Mouse (Mus musculus) liver, embryonic 12.5 days (tissue): ENCODE results near the gene Phactr4. TPM values are rescaled to one million over a fixed set of nuclear protein-coding genes. Genes with fewer than 3 reads are reported as not detected.

Source experiments
- ATAC-seq: fragments of 200-750 bp; cut with Nextera tagmentation; 2 replicates; pipeline ENCODE4 v1.8.0; 2017; ENCODE audit warnings: moderate number of reproducible peaks, mild to moderate bottlenecking, moderate library complexity
- H3K27ac ChIP-seq: fragments of 300-500 bp; sonication (generic); 2 replicates; pipeline ENCODE4 v1.5.1; 2016; ENCODE audit warnings: mild to moderate bottlenecking
- H3K27me3 ChIP-seq: fragments of 300-500 bp; sonication (generic); replicated peaks from 2 replicates; pipeline ENCODE4 v1.6.1; 2016; ENCODE audit warnings: mild to moderate bottlenecking, moderate library complexity
- H3K36me3 ChIP-seq: fragments of 300-500 bp; sonication (generic); 2 replicates; pipeline ENCODE4 v1.6.1; 2016; ENCODE audit warnings: mild to moderate bottlenecking, moderate library complexity
- H3K4me1 ChIP-seq: fragments of 300-500 bp; sonication (generic); 2 replicates; pipeline ENCODE4 v1.6.1; 2016
- H3K4me2 ChIP-seq: fragments of 300-500 bp; sonication (generic); 2 replicates; pipeline ENCODE4 v1.6.1; 2016; ENCODE audit warnings: mild to moderate bottlenecking, moderate library complexity
- H3K4me3 ChIP-seq: fragments of 300-500 bp; sonication (generic); 2 replicates; pipeline ENCODE4 v1.5.1; 2016; ENCODE audit warnings: mild to moderate bottlenecking, moderate library complexity
- H3K9ac ChIP-seq: fragments of 300-500 bp; sonication (generic); 2 replicates; pipeline ENCODE4 v1.6.1; 2016; ENCODE audit warnings: mild to moderate bottlenecking, moderate library complexity
- H3K9me3 ChIP-seq: fragments of 300-500 bp; sonication (generic); replicated peaks from 2 replicates; pipeline ENCODE4 v1.6.1; 2016; ENCODE audit warnings: mild to moderate bottlenecking, moderate library complexity
- WGBS: fragments of 180-500 bp; shearing (Covaris S2); methylation state at CpG from one replicate; pipeline ENCODE4 v1.1.7; 2016; ENCODE audit not compliant: insufficient replicate concordance; 5-methylcytosine and 5-hydroxymethylcytosine counted together
- microRNA-seq: library from miRNA; unstranded; fragments of <30 nt; microRNA quantifications from one replicate; pipeline ENCODE4, GENCODE M21; 2017
- polyA plus RNA-seq: library from polyadenylated mRNA; unstranded; fragments of >200 nt; fragmentation: Nextera tagmentation; extraction: Ambion mirVana; gene quantifications from 2 replicates; pipeline ENCODE4 v1.2.1, GENCODE M21; 2016

The Phactr4 gene
- polyA plus RNA-seq, 1 experiment from 2014 or later, result 14.5 TPM

GRCm38 (mm10) chr4:132315711-132316110, 106.6 kb downstream of the Phactr4 start:
- ATAC-seq, result no peak
- Histone ChIP-seq H3K9ac (no peak overlapping the region), H3K27ac (no peak overlapping the region), H3K36me3 (peaks cover 89% of the 10 kb centered on the region), H3K4me3 (no peak overlapping the region), H3K27me3 (no peaks in the 10 kb centered on the region), H3K4me2 (no peak overlapping the region), H3K4me1 (peaks cover 2% of the 10 kb centered on the region; the same call in 1 of the 2 replicates), H3K9me3 (no peaks in the 10 kb centered on the region)
- 84% methylated on average over 8 of the region's 8 CpGs for WGBS

GRCm38 (mm10) chr4:132312627-132313026, 109.7 kb downstream of the Phactr4 start:
- H3K4me3 ChIP-seq, result no peak overlapping the region
- no peaks in the 10 kb centered on the region for H3K9me3 ChIP-seq
- H3K27ac ChIP-seq, result peak overlapping the region; percentile 39; the same call in 1 of the 2 replicates
- WGBS, result 77% methylated on average over 5 of the region's 5 CpGs
- H3K4me2 ChIP-seq, result no peak overlapping the region
- peaks cover 78% of the 10 kb centered on the region for H3K36me3 ChIP-seq
- peaks cover 21% of the 10 kb centered on the region for H3K4me1 ChIP-seq
- no peak overlapping the region for H3K9ac ChIP-seq
- H3K27me3 ChIP-seq, result no peaks in the 10 kb centered on the region
- no peak for ATAC-seq

- Histone ChIP-seq H3K9ac (no peak overlapping the region), H3K4me1 (peaks cover 21% of the 10 kb centered on the region), H3K4me3 (no peak overlapping the region), H3K4me2 (no peak overlapping the region), H3K27me3 (no peaks in the 10 kb centered on the region), H3K27ac (peak overlapping the region; percentile 47; the same call in 1 of the 2 replicates), H3K36me3 (peaks cover 69% of the 10 kb centered on the region), H3K9me3 (no peaks in the 10 kb centered on the region)
- WGBS, result 24% methylated on average over 3 of the region's 3 CpGs
- ATAC-seq, result 0 out of 2 replicates have a peak, but pooled peaks have one; percentile 20
Observed at GRCm38 (mm10) chr4:132311801-132312200, 110.5 kb downstream of the Phactr4 start.

GRCm38 (mm10) chr4:132311209-132311608, 111.1 kb downstream of the Phactr4 start:
- no peaks in the 10 kb centered on the region for H3K27me3 ChIP-seq
- no peak overlapping the region for H3K4me2 ChIP-seq
- no peaks in the 10 kb centered on the region for H3K9me3 ChIP-seq
- no peak overlapping the region for H3K4me3 ChIP-seq
- H3K4me1 ChIP-seq, result peaks cover 21% of the 10 kb centered on the region
- ATAC-seq, result no peak
- 20% methylated on average over 1 of the region's 1 CpGs for WGBS
- H3K27ac ChIP-seq, result peak overlapping the region; percentile 92; the same call in 1 of the 2 replicates
- H3K36me3 ChIP-seq, result peaks cover 64% of the 10 kb centered on the region
- no peak overlapping the region for H3K9ac ChIP-seq

GRCm38 (mm10) chr4:132309849-132310472, 112.3 kb downstream of the Phactr4 start:
- H3K4me1 ChIP-seq, result peaks cover 32% of the 10 kb centered on the region
- H3K4me2 ChIP-seq, result peak overlapping the region; percentile 86
- peak overlapping the region; percentile 82 for H3K4me3 ChIP-seq
- no peaks in the 10 kb centered on the region for H3K9me3 ChIP-seq
- peaks cover 55% of the 10 kb centered on the region for H3K36me3 ChIP-seq
- peak; percentile 42; the same call in 1 of the 2 replicates for ATAC-seq
- H3K9ac ChIP-seq, result peak overlapping the region; percentile 90
- 14% methylated on average over 10 of the region's 10 CpGs for WGBS
- no peaks in the 10 kb centered on the region for H3K27me3 ChIP-seq
- peak overlapping the region; percentile 92 for H3K27ac ChIP-seq

GRCm38 (mm10) chr4:132309140-132309848, 113.0 kb downstream of the Phactr4 start:
- H3K4me1 ChIP-seq, result peaks cover 32% of the 10 kb centered on the region
- H3K27ac ChIP-seq, result peak overlapping the region; percentile 92
- no peaks in the 10 kb centered on the region for H3K27me3 ChIP-seq
- no peaks in the 10 kb centered on the region for H3K9me3 ChIP-seq
- H3K4me2 ChIP-seq, result peak overlapping the region; percentile 86
- peak; percentile 38; the same call in 1 of the 2 replicates for ATAC-seq
- peak overlapping the region; percentile 82 for H3K4me3 ChIP-seq
- under 1% methylated on average over 15 of the region's 15 CpGs for WGBS
- peaks cover 50% of the 10 kb centered on the region for H3K36me3 ChIP-seq
- H3K9ac ChIP-seq, result peak overlapping the region; percentile 90

GRCm38 (mm10) chr4:132308437-132309139, 113.7 kb downstream of the Phactr4 start:
- no peaks in the 10 kb centered on the region for H3K9me3 ChIP-seq
- H3K4me2 ChIP-seq, result peak overlapping the region; percentile 86
- no peaks in the 10 kb centered on the region for H3K27me3 ChIP-seq
- H3K4me3 ChIP-seq, result peak overlapping the region; percentile 82
- peaks cover 32% of the 10 kb centered on the region for H3K4me1 ChIP-seq
- under 1% methylated on average over 41 of the region's 41 CpGs for WGBS
- peak overlapping the region; percentile 90 for H3K9ac ChIP-seq
- peak; percentile 87 for ATAC-seq
- peak overlapping the region; percentile 92 for H3K27ac ChIP-seq
- peaks cover 43% of the 10 kb centered on the region for H3K36me3 ChIP-seq

- Histone ChIP-seq H3K27me3 (no peaks in the 10 kb centered on the region), H3K9ac (0 out of 2 replicates have a peak overlapping the region, but pooled peaks have one; percentile 22), H3K27ac (no peak overlapping the region), H3K4me1 (peaks cover 47% of the 10 kb centered on the region), H3K4me2 (no peak overlapping the region), H3K4me3 (no peak overlapping the region), H3K36me3 (peaks cover 19% of the 10 kb centered on the region), H3K9me3 (no peaks in the 10 kb centered on the region)
- ATAC-seq, result no peak
- 61% methylated on average over 6 of the region's 6 CpGs for WGBS
Observed at GRCm38 (mm10) chr4:132306004-132306403, 116.3 kb downstream of the Phactr4 start.

Small RNA genes lying within 50 kb of the gene (microRNA-seq; reads per million reads assigned to microRNA genes)
- not detected for gene Gm25707

Other genes with a start within 250 kb of the Phactr4 start
- gene Ythdf2, start 210.2 kb downstream of the Phactr4 start, polyA plus RNA-seq, result 53.1 TPM in 2 replicates
- 19.1 and 19.5 TPM in 2 replicates for gene Gmeb1, start 160.9 kb downstream of the Phactr4 start, polyA plus RNA-seq
- gene Taf12, start 148.1 kb downstream of the Phactr4 start, polyA plus RNA-seq, result 61.7 and 61.8 TPM in 2 replicates
- 0.61 and 1.0 TPM in 2 replicates for gene Rab42, start 119.1 kb downstream of the Phactr4 start, polyA plus RNA-seq
- 48.2 and 50.8 TPM in 2 replicates for gene Trnau1ap, start 93.0 kb downstream of the Phactr4 start, polyA plus RNA-seq
- 91.9 and 102 TPM in 2 replicates for gene Rcc1, start 68.9 kb downstream of the Phactr4 start, polyA plus RNA-seq
- gene Med18, start 41.4 kb upstream of the Phactr4 start, polyA plus RNA-seq, result 19.4 and 21.2 TPM in 2 replicates
- gene Sesn2, start 88.0 kb upstream of the Phactr4 start, polyA plus RNA-seq, result 9.3 and 10.6 TPM in 2 replicates
- gene Atpif1, start 111.2 kb upstream of the Phactr4 start, polyA plus RNA-seq, result 2,000 and 2,061 TPM in 2 replicates
- gene Dnajc8, start 113.1 kb upstream of the Phactr4 start, polyA plus RNA-seq, result 143 and 148 TPM in 2 replicates
- 0.77 and 0.94 TPM in 2 replicates for gene Ptafr, start 141.6 kb upstream of the Phactr4 start, polyA plus RNA-seq
- gene Eya3, start 216.5 kb upstream of the Phactr4 start, polyA plus RNA-seq, result 21.1 and 25.6 TPM in 2 replicates